Mouse (Mus musculus): ENCODE measurements around the gene Cyb5r1. TPM values are rescaled to one million over a fixed set of nuclear protein-coding genes. Genes with fewer than 3 reads are reported as not detected.
"Not testable (repeated sequence)": the region's sequence is repeated elsewhere in the genome, so short reads cannot be mapped to it uniquely, and the experiment has no call there.

Gene Cyb5r1
- total RNA-seq, 2 experiments from 2014 or later = 25.3 to 25.5 TPM

DNA sequence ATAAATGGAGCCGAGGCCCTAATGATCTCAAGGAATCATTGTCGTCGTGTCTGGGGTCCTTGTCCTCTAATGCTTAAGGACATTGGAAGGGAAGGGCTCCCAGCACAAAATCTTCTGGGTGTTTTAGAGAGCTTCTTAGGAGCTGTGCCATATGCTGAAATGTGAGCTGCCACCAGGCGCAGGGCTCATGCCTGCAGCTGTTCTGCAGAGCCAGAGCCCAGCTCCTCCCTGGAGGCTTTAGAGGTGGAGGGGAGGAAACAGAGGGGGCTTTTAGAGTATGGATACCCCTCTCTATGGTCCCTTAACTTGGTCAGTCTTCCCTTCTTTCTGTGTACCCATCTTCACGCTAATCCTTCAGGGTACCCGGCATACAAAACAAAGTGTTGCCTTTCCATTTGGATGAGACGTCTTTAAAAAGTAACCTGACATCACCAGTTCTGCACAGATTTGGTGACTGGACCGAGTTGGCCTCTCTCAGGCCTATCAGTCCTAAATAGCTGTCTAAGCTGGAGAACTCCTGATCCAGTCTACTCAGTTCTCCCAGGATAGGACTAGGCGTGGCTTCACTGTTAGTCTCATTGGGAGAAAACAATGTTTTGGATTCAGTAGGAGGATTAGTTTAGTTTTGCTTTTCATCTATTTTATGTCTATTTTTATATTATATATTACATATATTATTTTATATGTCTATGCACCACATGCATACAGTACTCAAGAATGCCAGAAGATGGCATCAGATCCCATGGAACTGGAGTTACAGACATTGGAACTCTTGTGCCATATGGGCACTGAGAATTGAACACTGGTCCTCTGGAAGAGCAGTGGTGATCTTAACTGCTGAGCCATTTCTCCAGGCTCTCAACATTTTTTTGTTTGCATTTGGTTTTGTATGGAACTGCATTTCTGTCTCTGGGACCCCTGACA is 6.6 kb downstream of the Cyb5r1 start:
- DNase-seq (ENCODE audit: low spot score) = no peak
- intact Hi-C loops (cut with DNase I) = no loop called here

DNA sequence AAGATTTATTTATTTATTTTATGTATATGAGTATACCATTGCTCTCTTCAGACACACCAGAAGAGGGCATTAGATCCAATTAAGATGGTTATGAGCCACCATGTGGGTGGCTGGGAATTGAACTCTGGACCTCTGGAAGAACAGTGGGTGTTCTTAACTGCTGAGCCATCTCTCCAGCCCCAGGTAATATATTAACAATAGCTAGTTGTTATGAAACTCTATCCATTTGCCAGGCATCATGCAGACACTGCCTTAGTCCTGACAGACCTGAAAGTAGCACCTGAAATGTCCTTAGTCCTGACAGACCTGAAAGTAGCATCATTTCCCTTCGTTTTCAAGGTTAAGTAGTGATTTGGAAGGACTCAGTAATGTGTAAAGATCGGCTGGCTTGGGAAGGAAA is 8.7 kb downstream of the Cyb5r1 start:
- intact Hi-C loops (cut with DNase I) = loop anchor here (2.0 kb wide), 1 partner anchor 51 kb away; no protein-coding TSS in a partner anchor
- DNase-seq (ENCODE audit: low spot score) = no peak

DNA sequence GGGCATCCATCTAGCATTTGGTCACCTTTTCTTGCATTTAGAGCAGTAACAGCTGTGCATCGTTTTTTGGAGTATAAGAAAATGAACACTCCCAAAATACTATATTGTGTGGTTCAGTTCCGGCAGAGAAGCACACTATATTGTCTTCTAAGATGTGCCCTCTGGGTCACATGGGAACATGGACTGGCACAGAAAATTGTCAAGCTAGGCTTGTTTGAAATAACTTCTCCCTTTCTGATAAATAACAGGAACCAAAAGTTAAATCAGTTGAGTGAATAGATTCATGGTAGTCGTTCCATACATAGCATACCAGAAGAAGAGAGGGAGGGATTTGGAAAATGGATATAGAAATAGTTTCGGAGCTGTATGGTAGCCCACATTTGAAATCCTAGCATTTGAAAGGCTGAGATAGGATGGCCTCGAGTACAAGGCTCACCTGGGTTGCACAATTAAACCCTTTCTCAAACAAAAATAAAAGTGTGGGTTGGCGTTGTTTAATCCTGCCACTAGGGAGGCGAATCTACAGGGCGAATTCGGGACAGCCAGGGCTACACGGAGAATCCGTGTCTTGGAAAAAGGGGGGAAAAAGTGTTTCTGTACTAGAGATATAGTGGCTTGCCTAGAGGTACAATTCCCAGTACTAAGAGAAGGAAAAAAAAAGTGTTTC is 9.3 kb downstream of the Cyb5r1 start:
- no peak for DNase-seq (ENCODE audit: low spot score)

DNA sequence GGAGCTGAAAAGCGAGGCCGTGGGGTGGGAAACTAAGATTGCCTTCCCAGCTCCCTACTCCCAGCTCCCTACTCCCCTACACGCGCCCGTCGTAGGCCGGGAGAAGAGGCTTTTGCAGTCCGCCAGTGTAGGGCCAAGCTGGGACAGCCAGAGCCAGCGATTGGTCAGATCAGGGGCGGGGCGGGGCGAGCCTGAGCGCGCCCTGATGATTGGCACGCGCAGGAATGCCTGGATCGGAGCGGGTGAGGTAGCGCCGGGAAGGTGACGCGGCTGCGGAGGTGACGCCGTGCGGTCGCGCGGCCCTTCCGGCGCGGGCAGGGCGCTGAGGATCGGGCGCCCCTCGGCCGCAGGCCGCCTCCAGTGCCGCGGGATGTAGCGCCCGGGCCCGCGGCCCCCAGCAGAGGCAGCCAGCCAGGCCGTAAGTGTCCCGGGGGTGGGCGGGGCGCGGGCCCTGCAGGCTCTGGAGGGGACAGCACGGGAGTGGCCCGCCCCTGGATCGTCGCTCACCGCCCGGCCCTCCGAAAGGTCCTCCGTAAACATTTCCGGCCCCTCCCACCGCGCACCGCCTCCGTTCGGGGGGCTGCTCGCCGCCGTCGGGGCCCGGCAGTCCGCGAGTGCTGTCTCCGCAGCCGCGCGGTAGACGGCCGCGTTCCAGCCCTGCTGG is 9.9 kb downstream of the Cyb5r1 start, which contains the start of gene Adipor1:
Gene Adipor1 (plus strand): TSS at position 211 of the 664 bp plus-strand sequence.
- peak; percentile 96 for DNase-seq (ENCODE audit: low spot score)
- intact Hi-C loops (cut with DNase I) = loop anchor here (2.0 to 5.0 kb wide), 2 partner anchors 37 to 52 kb away; no protein-coding TSS in a partner anchor

More for the DNA sequence above, 9.3 kb downstream of the Cyb5r1 start:
- intact Hi-C loops (cut with DNase I) = loop anchor here (2.0 to 5.0 kb wide), 2 partner anchors 38 to 52 kb away; no protein-coding TSS in a partner anchor

GRCm38 (mm10) chr1:134418414-134418975 is 13.1 kb downstream of the Cyb5r1 start:
- intact Hi-C loops (cut with DNase I) = loop anchor here (5.0 kb wide), 1 partner anchor 34 kb away; no protein-coding TSS in a partner anchor
- no peak for DNase-seq (ENCODE audit: low spot score)

DNA sequence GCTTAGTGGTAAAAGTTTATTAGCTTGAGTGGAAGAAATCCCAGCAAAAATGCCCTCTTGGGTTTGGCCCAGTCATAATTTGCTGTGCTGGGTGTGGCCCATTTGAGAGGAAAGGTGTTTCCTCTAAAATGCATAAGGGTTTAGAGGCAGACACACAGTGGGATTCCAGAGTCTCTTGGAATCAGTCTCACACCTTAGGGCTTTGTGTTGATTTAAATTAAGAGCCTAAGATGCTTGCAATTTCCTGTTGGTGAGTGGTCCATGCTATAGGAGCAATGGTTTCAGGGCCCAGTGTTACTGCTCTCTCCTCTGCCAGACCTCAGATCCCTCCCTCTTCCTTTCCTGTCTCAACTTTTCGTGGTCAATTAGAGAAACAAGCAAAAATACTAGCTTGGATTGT is 13.8 kb downstream of the Cyb5r1 start:
- no peak for DNase-seq (ENCODE audit: low spot score)
- intact Hi-C loops (cut with DNase I) = loop anchor here (5.0 kb wide), 1 partner anchor 33 kb away; no protein-coding TSS in a partner anchor

DNA sequence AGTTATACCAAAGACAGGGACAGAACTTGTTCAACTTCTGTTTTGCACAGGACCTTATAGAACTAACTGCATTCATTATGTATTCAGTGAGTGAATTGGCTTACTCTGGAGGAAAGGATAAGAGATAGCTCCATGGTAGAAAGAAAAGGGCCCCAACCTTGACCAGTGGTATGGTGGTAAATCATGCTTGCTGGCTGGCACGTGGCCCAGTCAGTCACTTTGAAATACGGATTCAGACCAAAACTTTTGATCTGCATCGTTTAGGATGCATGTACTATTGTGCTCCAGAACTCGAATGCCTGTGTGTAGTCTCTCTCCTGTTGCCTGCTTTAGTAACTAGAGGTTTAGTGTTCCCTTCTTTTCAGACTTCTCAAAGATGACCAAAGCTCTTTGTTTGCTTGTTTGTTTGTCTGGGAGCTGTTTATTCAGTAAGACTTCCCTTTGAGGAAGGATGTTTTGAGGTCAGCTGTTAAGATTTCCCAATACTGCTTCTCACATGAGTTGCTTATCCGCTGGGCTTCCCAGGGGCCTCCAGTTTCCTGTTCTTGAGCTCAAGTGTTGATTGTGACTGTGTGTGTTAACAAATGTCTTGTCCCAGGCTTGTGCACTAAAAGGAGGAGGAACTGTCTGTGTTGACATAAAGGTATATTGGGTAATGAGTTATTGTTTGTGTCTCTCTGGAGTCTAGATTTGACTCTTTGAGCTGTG is 14.5 kb downstream of the Cyb5r1 start:
- intact Hi-C loops (cut with DNase I) = loop anchor here (5.0 kb wide), 1 partner anchor 32 kb away; no protein-coding TSS in a partner anchor
- no peak for DNase-seq (ENCODE audit: low spot score)

DNA sequence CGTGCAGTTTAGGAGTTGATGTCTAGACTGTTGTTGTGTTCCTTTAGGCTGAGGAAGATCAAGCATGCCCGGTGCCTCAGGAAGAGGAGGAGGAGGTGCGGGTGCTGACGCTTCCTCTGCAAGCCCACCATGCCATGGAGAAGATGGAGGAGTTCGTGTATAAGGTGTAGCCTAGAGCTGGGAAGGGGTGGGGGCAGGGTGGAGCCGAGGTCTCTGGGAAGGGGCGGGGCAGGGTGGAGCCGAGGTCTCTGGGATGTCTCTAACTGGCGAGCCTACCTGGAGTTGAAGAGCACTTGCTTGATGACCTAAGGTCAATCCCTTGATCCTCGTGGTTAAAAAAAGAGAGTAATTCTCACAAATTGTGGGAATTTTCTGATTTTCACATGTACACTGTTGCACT is 18.6 kb downstream of the Cyb5r1 start:
- no peak for DNase-seq (ENCODE audit: low spot score)
- intact Hi-C loops (cut with DNase I) = no loop called here

- no peak for DNase-seq (ENCODE audit: low spot score)
- intact Hi-C loops (cut with DNase I) = no loop called here
Observed at GRCm38 (mm10) chr1:134426289-134426688, 20.9 kb downstream of the Cyb5r1 start.

DNA sequence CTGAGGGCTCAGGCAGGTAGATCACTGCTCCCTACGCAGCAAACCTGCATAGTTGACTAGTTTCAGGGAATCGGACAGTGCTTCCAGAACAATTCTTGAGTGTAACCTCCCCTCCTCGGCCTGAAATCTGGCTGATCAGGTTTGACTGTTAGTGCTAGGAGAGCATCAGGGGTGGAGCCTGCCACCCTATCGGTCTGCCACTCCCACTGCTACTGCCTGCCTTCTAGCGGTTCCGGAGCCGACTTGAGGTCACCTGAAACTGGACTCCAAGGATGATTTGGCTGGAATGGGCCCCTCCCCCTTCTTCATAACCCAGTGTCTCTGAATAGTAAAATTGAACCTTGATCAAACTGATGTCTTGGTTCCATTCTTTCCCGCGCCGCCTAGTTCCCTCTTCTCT is 27.6 kb downstream of the Cyb5r1 start:
- DNase-seq (ENCODE audit: low spot score) = no peak

GRCm38 (mm10) chr1:134433473-134433872 is 28.1 kb downstream of the Cyb5r1 start:
- intact Hi-C loops (cut with DNase I) = no loop called here
- no peak for DNase-seq (ENCODE audit: low spot score)

More for the DNA sequence above, 27.6 kb downstream of the Cyb5r1 start:
- intact Hi-C loops (cut with DNase I) = no loop called here

GRCm38 (mm10) chr1:134435414-134435813 is 30.1 kb downstream of the Cyb5r1 start:
- intact Hi-C loops (cut with DNase I) = no loop called here
- DNase-seq (ENCODE audit: low spot score) = no peak

DNA sequence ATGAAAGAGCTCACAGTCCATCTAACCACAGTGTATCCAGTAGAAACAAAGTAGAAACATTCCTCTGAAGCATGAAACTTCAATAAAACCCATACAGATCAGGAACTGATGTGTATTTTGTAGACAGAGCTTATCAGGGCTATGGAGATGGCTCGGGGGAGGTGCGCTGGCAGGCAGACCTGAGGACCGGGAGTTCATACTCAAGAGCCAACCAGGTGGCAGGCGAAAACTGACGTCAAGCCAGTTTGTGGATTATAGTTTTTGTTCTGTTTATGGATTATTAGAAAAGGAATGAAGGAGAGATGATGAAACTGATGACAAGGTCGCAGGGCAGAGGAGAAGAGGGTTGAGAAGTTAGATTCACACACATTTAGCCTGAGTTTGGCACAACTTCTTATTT is 35.1 kb downstream of the Cyb5r1 start:
- intact Hi-C loops (cut with DNase I) = no loop called here
- no peak for DNase-seq (ENCODE audit: low spot score)

DNA sequence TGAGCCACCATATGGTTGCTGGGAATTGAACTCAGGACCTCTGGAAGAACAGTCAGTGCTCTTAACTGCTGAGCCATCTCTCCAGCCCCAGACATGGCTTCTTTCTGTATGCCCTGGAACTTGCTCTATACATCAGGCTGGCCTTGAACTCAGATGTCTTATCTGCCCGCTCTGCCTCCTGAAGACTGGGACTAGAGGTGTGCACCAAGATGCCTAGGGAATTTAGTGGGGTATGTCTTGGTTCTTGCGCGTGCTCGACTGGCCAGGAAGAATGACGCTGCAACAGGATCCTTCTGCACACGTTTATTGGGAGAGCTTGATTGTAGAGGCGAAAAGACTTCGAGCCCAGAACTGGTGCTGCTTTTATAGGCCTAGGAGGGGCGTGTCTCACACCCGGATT is 36.4 kb downstream of the Cyb5r1 start:
- DNase-seq (ENCODE audit: low spot score); intact Hi-C loops (cut with DNase I): not testable (repeated sequence)

DNA sequence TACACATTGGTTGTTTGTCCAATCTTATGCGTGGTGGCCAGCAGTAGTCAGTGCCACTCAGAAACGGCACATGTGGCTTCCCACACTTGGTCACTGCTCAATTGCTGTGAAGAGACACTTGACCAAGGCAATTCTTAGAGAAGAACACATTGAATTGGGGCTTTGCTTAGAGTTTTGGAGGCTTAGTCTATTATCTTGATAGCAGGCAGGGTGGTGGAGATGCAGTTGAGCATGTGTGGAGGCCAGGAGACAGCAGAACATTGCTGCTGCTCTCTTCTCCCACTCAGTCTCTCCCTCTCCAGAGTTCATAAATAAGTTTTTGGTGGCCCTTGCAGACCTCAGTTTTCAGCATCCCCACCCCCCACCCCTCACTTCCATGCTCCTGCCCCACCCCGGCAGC is 37.0 kb downstream of the Cyb5r1 start:
- no peak for DNase-seq (ENCODE audit: low spot score)
- intact Hi-C loops (cut with DNase I) = no loop called here

GRCm38 (mm10) chr1:134443288-134443687 is 37.9 kb downstream of the Cyb5r1 start:
- DNase-seq (ENCODE audit: low spot score); intact Hi-C loops (cut with DNase I): not testable (repeated sequence)

- no peak for DNase-seq (ENCODE audit: low spot score)
- intact Hi-C loops (cut with DNase I) = no loop called here
Observed at GRCm38 (mm10) chr1:134445418-134445817, 40.1 kb downstream of the Cyb5r1 start.

- intact Hi-C loops (cut with DNase I) = not testable (repeated sequence)
Observed at GRCm38 (mm10) chr1:134448537-134448936, 43.2 kb downstream of the Cyb5r1 start.

DNA sequence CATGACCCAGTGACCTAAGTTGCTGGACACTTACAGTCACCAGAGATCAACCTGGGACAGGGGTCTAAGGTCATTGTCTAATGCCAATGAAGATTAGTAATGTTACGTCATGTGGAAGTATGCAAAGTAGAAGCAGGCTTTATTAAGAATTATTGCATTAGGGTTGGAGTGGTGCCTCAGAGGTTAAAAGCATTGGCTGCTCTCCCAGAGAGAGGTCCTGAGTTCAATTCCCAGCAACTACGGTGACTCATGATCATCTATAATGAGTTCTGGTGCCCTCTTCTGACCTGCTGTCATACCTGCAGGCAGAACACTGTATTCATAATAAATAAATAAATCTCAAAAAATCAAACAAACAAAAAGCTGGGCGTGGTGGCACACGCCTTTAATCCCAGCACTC is 44.8 kb downstream of the Cyb5r1 start:
- DNase-seq (ENCODE audit: low spot score) = no peak
- intact Hi-C loops (cut with DNase I) = loop anchor here (5.0 kb wide), 1 partner anchor 33 kb away; the partner anchor contains the start of gene Adipor1

More at GRCm38 (mm10) chr1:134448537-134448936, 43.2 kb downstream of the Cyb5r1 start:
- not testable (repeated sequence) for DNase-seq (ENCODE audit: low spot score)
